Mouse (Mus musculus) spleen, adult 12 weeks (tissue): ENCODE data around the gene 9130213A22Rik.

Experiments used
- DNase-seq: peaks from one replicate; pipeline ENCODE4 v3.0.0; 2022; ENCODE audit warnings: low spot score

The 9130213A22Rik gene

DNA sequence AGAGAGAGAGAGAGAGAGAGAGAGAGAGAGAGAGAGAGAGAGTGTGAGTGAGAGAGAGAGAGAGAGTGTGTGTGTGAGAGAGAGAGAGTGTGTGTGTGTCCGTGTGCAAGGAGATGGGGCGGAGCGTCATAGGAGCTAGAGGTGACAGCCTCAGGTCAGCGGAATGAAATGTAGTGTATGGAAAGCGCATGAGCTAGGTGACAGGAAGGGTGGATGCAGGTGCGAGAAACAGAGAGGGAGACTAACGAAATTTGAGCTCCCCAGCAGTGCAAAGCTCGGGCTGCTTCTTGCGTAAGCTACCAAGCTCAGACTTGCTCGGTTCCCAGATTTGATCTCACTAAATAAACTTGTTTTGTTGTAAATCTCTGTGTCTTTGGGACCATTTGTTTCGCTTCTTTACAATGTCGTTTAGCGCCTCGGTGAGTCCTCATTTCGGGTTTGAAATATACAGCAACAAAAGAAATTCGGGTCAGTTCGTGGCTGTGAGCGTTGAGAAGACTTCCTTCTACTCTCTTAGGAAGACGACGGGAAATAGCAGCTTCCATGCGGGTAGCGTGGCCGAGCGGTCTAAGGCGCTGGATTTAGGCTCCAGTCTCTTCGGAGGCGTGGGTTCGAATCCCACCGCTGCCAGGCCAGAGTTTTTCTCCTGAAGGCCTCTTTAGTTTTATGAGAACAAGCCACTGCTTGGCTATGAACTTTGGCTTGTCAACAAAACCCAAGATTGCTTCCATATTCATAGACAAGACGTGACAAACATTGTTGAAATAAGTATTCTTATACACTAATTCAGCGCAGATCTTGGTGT, 1.5 kb upstream of the 9130213A22Rik start:
- DNase-seq: peak; percentile 78

- DNase-seq: peak; percentile 83
These were observed 785 bp upstream of the 9130213A22Rik start for GRCm38 (mm10) chr11:69123056-69123692.

GRCm38 (mm10) chr11:69121741-69122335, 551 bp downstream of the 9130213A22Rik start:
- DNase-seq: no peak

DNA sequence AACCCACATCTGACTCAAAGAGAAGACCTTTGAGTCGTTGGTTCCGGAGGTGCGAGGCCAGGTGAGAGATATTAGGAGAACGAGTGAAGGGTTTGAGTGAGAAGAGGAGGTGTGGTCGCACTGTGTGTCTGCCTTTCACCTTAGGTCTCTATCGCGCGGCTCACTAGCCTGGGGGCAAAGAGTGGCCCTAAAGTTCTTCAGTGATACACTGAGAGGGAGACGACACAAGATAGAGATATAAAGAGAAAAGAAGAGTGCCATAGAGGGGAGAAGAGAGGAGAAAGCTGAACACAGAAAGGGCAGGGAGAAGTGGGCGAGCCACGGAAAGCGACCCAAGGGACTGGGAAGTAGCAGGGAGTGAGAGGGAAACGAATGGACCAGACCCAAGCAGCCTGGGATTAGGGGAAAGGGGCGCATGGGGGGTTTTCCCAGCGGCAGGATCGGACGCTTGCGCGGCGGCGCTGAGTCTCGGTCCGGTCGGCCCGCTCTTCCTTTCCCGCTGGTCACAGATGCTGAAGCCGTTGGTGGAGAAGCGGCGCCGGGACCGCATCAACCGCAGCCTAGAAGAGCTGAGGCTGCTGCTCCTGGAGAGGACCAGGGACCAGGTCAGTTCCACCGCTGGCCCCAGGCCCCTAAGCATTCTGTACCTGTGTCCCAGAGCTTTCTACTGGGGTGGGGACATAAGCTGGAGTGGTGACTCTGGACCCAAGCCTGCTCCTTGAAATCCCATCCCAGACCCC, 1.2 kb downstream of the 9130213A22Rik start:
- no peak for DNase-seq

DNA sequence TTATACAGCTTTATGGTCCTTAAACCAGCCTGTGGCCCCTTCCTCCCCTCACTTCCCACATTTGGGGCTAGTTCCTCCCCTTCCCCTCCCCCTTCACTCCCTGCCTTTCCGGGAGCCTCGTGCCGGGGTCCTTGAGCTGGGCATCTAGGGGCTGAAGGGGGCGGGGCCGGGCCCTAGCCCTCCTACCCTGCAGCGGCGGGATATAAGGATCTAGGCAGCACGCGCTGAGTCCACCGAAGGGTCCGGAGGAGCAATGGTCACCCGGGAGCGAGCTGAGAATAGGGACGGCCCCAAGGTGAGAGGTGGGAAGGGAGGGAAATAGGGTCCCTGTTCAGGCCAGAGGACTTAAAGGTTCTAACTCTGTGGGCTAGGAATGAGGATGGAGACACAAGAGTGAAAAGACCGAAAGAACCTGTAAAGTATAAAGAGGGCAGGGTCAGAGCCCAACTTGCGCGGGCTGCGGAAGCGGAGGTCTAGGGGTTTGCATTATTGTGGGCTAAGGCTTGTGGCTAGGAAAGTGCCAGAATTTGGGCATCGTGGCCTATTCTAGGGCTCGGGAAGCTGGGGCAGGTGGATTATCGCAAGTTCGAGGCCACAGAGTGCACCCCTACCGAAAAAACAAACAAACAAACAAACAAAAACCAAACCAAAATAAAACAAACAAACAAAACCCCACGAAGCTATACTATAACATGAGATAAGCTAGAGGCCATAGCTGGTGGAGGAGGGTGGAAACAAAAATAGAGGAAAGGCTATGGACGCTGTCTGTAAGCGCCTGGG, 2.0 kb downstream of the 9130213A22Rik start, which contains the start of gene Hes7:
TSS of gene Hes7 (plus strand) at position 184 of the 780 bp plus-strand sequence.
- DNase-seq: no peak

DNA sequence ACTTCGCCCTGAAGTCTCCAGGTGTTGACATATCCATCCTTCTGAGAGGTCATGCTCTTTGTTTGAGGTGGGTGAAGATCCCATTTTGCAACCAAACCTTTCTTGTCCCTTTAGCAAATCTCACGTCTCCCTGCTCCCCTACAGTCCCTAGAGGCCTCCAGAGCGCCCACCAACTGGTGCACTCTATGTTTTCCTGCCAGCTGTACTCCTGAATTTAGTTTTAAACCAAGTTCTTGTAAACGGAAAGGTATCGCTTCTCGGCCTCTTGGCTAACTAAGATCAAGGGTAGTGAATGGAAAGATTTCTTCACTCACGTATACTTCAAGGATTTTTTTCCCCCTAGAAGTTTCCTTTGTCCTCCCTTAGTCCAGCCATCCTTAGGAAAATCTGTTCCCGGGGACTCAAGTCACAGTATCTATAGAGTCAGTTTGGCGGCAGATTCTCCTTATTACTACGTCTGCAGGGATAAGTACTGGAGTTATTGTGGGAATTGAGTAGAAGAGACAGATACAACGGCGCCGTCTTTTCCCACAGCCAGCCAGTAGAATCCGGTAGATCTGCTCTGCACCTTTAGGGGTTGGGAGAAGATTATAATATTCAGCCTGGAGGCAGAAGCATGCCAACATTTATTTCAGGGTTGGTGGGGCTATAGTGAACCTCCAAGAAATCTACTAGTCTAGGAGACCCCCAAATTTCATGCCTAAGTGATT, 2.8 kb downstream of the 9130213A22Rik start:
- no peak for DNase-seq

DNA sequence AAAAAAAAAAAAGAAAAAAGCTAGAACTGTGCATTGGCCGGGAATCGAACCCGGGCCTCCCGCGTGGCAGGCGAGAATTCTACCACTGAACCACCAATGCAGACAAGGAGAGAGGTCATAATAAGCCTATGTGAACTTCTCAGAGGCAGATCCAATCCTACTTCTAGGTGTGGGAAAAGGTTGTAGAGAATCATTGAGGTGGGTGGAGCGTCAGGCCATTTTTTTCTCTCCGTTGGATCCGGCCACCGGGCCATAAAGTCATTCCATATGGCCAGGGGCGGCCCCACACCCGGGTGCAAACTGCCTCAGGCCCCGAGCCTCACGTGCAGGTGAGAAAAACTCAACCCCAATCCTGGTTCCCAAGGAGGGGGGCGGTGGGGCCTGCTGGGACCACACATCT, 3.6 kb downstream of the 9130213A22Rik start:
- DNase-seq: peak; percentile 59

GRCm38 (mm10) chr11:69117737-69118695, 4.4 kb downstream of the 9130213A22Rik start:
- DNase-seq: peak; percentile 49

DNA sequence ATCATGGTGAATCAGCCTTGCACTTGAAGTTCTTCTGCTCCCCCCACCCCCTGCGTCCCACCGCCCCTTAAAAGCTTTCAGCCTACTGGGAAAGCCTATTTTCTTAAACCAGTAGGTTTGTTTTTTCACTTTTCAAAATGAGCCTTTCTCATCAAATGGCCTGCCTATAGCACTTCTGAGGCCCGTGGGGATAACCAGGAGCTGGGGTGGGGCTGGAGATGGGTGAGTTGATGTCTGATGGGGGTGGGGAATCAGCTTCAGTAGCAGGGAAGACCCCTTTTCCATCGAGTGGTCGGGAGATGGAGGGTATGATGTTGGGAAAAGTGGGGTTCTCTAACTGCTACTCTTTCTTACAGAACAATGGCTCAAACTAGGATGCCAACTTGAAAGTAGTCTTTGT, 5.5 kb downstream of the 9130213A22Rik start:
- no peak for DNase-seq

GRCm38 (mm10) chr11:69114621-69115020, 7.8 kb downstream of the 9130213A22Rik start:
- DNase-seq: no peak

GRCm38 (mm10) chr11:69114018-69114417, 8.4 kb downstream of the 9130213A22Rik start:
- no peak for DNase-seq

DNA sequence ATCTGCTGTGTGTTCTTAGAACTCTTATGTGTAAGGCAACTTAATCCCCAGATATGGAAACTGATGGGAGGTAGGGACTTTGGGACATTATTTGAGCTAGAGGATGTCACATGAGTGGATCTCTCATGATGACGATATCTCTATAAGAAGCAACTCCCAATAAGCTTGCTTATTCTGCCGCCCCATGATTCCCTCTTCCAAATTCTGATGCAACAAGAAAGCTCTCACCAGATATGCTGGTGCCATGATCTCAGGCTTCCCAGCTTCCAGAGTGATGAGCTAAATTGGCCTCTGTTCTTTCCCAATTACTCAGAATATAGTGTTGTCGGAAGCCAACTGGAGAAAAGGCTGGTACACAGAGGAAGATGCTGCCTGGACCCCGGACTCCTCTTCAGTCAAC, 10.5 kb downstream of the 9130213A22Rik start:
- no peak for DNase-seq

DNA sequence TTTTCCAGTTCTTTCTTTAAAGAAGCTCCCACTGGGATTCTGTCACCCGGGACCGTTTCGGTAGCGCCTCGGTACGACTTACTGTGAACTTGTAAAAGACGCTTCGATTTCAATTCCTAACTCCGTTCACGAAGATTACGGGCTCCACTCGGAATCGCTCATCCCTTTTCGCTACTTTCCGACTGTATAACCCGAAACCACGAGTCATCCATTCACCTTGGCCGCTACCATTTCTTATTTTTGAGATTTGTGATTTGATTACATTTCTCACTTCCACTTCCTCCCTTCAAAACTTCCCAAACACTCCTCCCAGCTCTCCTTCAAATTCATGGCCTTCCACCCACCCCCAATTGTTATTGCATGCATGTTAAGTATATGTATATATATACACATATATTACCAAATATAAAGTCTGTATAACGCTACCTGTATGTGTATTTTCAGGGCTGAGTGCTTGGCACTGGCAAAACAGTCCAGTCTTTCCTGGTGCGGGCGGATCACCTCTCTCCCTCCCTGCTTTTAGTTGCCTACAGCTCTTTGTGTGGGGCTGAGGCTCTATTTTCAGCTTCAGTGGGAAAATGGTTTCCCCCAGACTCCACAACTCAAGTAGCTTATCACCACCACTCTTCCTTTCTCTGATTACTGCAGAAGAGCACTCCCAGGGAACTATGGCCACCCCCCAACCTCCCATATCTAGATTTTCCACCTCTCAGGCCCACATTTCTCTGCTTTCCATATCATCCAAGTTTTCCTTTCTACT, 11.2 kb downstream of the 9130213A22Rik start:
- no peak for DNase-seq

- peak; percentile 87 for DNase-seq
These were observed 11.9 kb downstream of the 9130213A22Rik start for GRCm38 (mm10) chr11:69110319-69111046.

- DNase-seq: no peak
These were observed 13.1 kb downstream of the 9130213A22Rik start for GRCm38 (mm10) chr11:69109032-69109900.

GRCm38 (mm10) chr11:69108223-69108622, 14.2 kb downstream of the 9130213A22Rik start:
- DNase-seq: no peak

DNA sequence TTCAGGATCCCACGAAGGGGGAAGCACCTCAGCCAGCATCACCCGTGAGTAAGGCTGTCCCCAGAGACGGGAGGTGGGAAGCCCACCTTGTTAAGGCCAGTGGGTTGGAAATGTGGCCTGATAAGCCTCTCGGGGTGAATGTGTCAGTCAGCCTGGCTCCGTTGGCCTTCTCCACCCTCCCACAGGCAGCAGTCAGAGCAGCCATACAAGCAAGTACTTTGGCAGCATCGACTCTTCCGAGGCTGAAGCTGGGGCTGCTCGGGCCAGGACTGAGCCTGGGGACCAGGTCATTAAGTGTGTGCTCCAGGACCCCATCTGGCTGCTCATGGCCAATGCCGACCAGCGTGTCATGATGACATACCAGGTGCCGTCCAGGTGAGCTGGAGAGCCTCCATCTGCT, 14.7 kb downstream of the 9130213A22Rik start:
- no peak for DNase-seq
